Mouse (Mus musculus): ENCODE results near the gene Cnih2. TPM values are rescaled to one million over a fixed set of nuclear protein-coding genes. Genes with fewer than 3 reads are reported as not detected.

The Cnih2 gene
- total RNA-seq (2021): 100 to 1,000 TPM; 274 to 282 TPM

DNA sequence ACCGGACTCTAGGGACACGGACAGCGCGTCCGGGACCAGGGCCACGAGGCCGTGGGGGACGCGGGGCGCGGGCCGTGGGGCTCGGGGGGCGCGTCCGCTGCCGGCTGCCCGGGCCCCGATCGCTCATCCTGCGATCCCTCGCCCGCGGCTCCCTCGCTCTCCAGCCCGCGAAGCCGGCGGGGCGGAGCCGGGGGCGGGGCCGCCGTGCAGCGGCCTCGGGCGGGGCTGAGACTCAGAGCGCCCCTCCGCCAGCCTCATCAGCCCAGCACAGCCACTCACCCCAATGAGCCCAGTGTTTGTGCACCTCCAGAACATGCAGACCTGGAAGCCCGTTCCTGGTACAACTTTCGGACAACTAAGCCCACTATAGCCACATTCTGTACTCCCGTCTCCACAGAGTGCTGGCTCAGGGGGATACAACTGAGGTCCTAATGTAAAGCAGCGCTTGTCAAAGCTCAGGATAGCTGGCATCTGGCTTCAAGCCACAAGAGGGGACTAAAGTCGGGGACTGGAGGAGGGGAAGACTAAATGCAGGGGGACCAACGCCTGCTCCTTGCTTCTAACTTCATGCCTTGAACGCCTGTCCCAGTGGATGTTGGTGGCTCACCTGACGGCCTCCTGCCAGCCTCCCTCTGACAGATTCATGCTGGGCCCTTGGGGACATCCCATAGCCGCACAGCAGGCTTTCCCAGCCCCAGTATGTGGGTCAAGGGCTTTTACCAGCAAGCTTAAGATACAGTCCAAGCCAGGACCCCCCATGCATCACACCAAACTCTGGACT is at the start of gene Cnih2:
Cnih2 (minus strand) TSS at position 159 of the 781 bp plus-strand sequence.
- DNase-seq (ENCODE audit: low spot score in 2 of 2): peak; percentile 75 to 81
- intact Hi-C loops (cut with DNase I): loop anchor here (5.0 kb wide), 1 partner anchor 39 kb away; no protein-coding TSS in a partner anchor

DNA sequence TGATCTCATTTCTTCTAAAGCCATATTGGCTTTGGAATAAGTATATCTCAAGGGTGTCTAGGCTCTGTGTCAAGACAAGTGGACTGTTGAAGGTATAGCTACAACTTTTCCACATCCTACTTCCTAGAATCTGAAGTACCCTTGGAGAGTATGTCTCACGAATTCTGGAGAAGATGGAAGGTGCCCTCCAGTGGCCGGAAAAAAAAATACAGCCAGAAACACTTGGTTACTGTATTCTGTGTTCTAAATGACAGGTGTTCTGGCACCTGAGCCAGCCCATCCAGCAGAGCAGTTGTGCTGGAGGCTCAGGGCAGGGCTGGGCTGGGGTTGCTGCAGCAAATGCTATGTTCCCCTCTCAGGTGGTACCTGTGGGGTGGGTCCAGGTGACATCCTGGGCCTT is 41.3 kb upstream of the Cnih2 start:
- peak; percentile 74 to 83 for DNase-seq (ENCODE audit: low spot score in 2 of 2)
- intact Hi-C loops (cut with DNase I): loop anchor here (2.0 to 5.0 kb wide), 2 partner anchors 23 to 42 kb away; partner anchors contain the start of gene Cnih2

GRCm38 (mm10) chr19:5131237-5131636 is 32.9 kb upstream of the Cnih2 start:
- intact Hi-C loops (cut with DNase I): no loop called here
- DNase-seq (ENCODE audit: low spot score in 2 of 2): no peak

- DNase-seq (ENCODE audit: low spot score in 2 of 2): no peak
- intact Hi-C loops (cut with DNase I): no loop called here
These were observed 31.4 kb upstream of the Cnih2 start for GRCm38 (mm10) chr19:5129770-5130169.

- no peak for DNase-seq (ENCODE audit: low spot score in 2 of 2)
- intact Hi-C loops (cut with DNase I): no loop called here
These were observed 25.8 kb upstream of the Cnih2 start for GRCm38 (mm10) chr19:5124055-5124614.

DNA sequence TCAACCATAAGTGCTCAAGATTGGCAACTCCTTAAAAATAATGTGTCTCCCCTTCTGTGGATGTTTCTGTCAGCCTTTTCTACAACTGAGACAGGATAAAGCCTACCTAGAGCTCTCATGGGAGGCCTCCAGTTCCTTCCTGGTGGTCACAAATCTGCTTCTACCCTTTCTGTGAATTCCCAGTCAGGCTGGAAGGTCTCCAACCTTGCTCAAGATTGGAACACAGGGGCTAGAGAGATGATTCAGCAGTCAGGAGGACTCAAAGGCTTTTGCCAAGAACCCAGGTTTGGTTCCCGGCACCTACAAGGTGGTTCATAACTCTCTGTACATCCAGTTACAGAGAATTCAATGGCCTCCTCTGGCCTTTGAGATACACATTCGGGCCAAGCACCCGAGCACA is 24.9 kb upstream of the Cnih2 start:
- no peak for DNase-seq (ENCODE audit: low spot score in 2 of 2)
- intact Hi-C loops (cut with DNase I): no loop called here

- intact Hi-C loops (cut with DNase I): no loop called here
- no peak for DNase-seq (ENCODE audit: low spot score in 2 of 2)
These were observed 24.2 kb upstream of the Cnih2 start for GRCm38 (mm10) chr19:5122492-5122891.

GRCm38 (mm10) chr19:5118384-5118698 is 20.0 kb upstream of the Cnih2 start, which contains the start of gene Klc2:
Gene Klc2, minus strand, starts transcription at chr19:5118560.
- intact Hi-C loops (cut with DNase I): loop anchor here (2.0 kb wide), 1 partner anchor 32 kb away; no protein-coding TSS in a partner anchor
- no peak for DNase-seq (ENCODE audit: low spot score in 2 of 2)

- peak; percentile 90 to 92 for DNase-seq (ENCODE audit: low spot score in 2 of 2)
- intact Hi-C loops (cut with DNase I): loop anchor here (2.0 kb wide), 2 partner anchors 21 to 33 kb away; no protein-coding TSS in a partner anchor
These were observed 19.4 kb upstream of the Cnih2 start for GRCm38 (mm10) chr19:5117494-5118383.

DNA sequence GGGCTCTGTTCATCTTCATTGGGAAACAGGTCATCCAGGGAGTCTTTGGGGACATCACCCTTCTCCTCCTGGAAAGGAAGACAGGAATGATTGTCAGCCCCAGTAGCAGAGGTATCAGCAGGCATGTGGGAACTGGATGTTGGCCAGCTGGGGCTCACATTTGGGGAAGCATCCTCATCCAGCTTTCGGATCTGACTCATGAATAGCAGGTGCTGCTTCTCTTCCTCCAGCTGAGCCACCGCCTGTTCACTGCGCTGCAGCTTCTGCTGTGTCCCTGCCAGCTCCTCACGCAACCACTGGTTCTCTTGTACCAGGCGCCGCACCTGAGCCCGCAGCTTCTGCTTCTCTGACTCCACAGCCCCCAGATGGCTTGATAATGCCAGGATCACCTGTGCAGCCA is 15.5 kb upstream of the Cnih2 start:
- peak; percentile 44 to 75 for DNase-seq (ENCODE audit: low spot score in 2 of 2)
- intact Hi-C loops (cut with DNase I): no loop called here

DNA sequence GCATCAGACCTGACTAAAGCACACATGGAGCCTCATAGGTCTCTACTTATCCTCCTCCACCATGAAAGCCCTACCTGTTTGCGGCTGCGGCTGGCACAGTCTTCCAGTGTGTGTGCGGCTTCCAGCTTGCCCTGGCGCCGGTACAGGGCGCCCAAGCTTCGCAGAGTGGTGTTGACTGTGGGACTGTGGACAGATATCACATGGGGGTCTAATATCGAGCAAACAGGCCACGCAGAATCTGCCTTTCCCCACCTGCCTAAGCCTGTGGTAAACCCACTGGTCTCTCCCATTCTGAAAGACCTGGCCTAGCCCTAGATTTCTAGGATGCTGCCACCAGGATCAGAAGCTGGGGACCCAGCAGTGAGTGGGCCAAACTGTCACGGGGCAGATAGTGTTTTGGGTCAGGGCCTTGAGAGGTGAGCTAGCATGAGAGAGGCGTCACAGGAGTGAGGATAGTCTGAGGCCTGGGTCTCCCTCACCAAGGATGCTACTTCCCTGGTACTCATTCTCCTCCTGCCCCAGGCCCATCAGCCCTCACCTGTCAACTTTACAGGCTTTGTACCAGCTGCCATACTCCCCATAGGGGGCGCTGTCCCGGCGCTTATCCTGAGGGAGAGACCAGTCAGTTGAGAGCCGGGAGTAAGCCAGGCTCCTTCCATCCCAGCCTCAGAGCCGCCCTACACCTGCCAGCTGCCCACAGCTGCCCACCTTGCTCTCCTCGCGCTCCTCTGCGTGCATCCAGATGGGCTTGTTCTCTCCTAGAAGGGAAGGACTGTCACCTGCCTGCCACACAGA is 11.5 kb upstream of the Cnih2 start:
- intact Hi-C loops (cut with DNase I): no loop called here
- no peak for DNase-seq (ENCODE audit: low spot score in 2 of 2)

- intact Hi-C loops (cut with DNase I): no loop called here
- DNase-seq (ENCODE audit: low spot score in 2 of 2): no peak
These were observed 10.4 kb upstream of the Cnih2 start for GRCm38 (mm10) chr19:5108702-5109101.

DNA sequence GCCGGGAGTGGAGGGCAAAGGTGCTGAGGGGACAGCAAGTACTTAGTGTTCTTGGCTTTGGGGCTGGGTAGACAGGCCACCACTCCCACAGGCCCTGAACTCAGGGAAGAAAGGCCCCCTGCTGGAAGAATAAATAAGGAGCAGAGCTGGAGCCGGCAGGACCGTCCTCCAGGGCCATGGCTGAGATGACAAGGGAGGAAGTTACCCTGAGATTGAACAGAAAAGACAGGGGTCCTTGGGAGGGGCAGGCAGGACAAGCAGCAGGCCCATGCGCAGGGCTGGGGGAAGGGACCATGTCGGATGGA is 9.9 kb upstream of the Cnih2 start:
- no peak for DNase-seq (ENCODE audit: low spot score in 2 of 2)
- intact Hi-C loops (cut with DNase I): no loop called here

GRCm38 (mm10) chr19:5107556-5108270 is 9.4 kb upstream of the Cnih2 start:
- no peak for DNase-seq (ENCODE audit: low spot score in 2 of 2)
- intact Hi-C loops (cut with DNase I): no loop called here

DNA sequence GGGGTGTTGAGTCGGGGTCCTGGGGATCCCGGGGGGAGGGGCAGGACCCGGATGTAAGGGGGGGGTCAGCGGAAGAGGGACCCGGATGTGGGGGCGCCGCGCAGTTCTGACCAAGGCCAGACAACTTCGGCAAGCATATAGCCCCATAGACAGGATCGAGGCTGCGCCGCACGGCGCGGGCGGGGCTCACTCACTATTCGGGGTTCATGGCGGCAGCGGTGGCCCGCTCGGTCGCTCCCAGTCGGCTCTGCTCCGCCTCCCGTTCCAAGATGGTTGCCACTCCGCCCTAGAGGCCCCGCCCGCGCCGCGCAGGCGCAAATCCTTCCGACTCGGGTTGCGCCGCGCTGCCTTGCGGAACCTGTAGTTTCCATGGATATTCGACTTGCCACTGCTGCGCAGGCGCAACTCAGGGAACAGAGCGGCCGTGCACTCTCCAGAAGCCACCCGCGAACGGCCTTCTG is 8.4 kb upstream of the Cnih2 start, which contains the start of gene Rab1b:
Rab1b (minus strand) TSS at position 342 of the 461 bp plus-strand sequence.
- intact Hi-C loops (cut with DNase I): no loop called here
- peak; percentile 99 for DNase-seq (ENCODE audit: low spot score in 2 of 2)

DNA sequence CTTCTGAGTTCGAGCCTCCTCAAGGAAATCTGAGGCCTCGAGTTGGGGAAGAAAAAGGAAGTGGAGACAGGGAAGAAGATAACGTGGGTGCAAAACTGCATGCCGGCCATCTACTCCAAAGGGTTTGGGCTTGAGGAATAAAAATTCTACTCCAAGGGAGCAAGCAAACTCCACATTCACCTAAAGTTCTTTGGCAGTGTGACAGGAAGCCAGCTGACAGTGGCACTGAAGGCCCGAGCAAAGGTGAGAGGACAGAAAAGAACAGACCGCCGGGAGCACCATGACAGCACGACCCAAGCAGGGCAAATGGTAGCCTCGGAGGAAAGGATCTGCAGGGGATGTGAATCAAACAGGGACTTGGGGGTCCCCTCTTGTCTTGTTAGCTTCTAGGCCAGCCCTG is 7.8 kb upstream of the Cnih2 start:
- intact Hi-C loops (cut with DNase I): no loop called here
- DNase-seq (ENCODE audit: low spot score in 2 of 2): peak in 1 of 2 experiments; percentile 23

- intact Hi-C loops (cut with DNase I): loop anchor here (5.0 kb wide), 1 partner anchor 40 kb away; no protein-coding TSS in a partner anchor
- DNase-seq (ENCODE audit: low spot score in 2 of 2): no peak
These were observed 579 bp downstream of the Cnih2 start for GRCm38 (mm10) chr19:5097521-5098362.

All from left cerebral cortex, postnatal 25 days (tissue).